Mouse (Mus musculus) duodenum, adult 2 months (tissue): ENCODE measurements around the gene Hist2h2ac. TPM values are rescaled to one million over a fixed set of nuclear protein-coding genes. Genes with fewer than 3 reads are reported as not detected.

ENCODE experiments used
- polyA plus RNA-seq: library from polyadenylated mRNA; depleted of rRNA; stranded (reverse); fragments of >200 nt; gene quantifications from 2 replicates; pipeline ENCODE4 v1.2.3, GENCODE M21; 2012; ENCODE audit warnings: low replicate concordance; rRNA removed

Hist2h2ac gene
- polyA plus RNA-seq, 1 experiment: 30.0 TPM

Other genes with a start within 250 kb of the Hist2h2ac start
- gene Plekho1, start 224.9 kb downstream of the Hist2h2ac start, polyA plus RNA-seq: 21.7 and 26.9 TPM in 2 replicates
- 3.6 and 4.1 TPM in 2 replicates for gene Vps45, start 162.4 kb downstream of the Hist2h2ac start, polyA plus RNA-seq
- 7.5 and 20.3 TPM in 2 replicates for gene Otud7b, start 116.4 kb downstream of the Hist2h2ac start, polyA plus RNA-seq
- gene Mtmr11, start 58.9 kb downstream of the Hist2h2ac start, polyA plus RNA-seq: 2.7 and 32.2 TPM in 2 replicates
- gene Sf3b4, start 48.5 kb downstream of the Hist2h2ac start, polyA plus RNA-seq: 79.0 and 100 TPM in 2 replicates
- 0.68 and 1.5 TPM in 2 replicates for gene Sv2a, start 39.7 kb downstream of the Hist2h2ac start, polyA plus RNA-seq
- gene Bola1, start 1.2 kb downstream of the Hist2h2ac start, polyA plus RNA-seq: 60.0 and 61.3 TPM in 2 replicates
- gene Hist2h2ab, start 1.0 kb downstream of the Hist2h2ac start, polyA plus RNA-seq: 3.2 and 7.6 TPM in 2 replicates
- gene Hist2h2be, start 239 bp upstream of the Hist2h2ac start, polyA plus RNA-seq: 0.78 and 2.3 TPM in 2 replicates
- 85.3 and 136 TPM in 2 replicates for gene Hist2h3c2, start 18.2 kb upstream of the Hist2h2ac start, polyA plus RNA-seq
- gene Hist2h2aa2, start 19.4 kb upstream of the Hist2h2ac start, polyA plus RNA-seq: 228 and 312 TPM in 2 replicates
- 143 and 423 TPM in 2 replicates for gene Hist2h2aa1, start 24.6 kb upstream of the Hist2h2ac start, polyA plus RNA-seq
- gene Hist2h3c1, start 25.8 kb upstream of the Hist2h2ac start, polyA plus RNA-seq: not detected in 2 replicates
- 4.0 and 4.7 TPM in 2 replicates for gene Hist2h4, start 42.4 kb upstream of the Hist2h2ac start, polyA plus RNA-seq
- gene Hist2h3b, start 47.8 kb upstream of the Hist2h2ac start, polyA plus RNA-seq: 67.4 and 121 TPM in 2 replicates
- gene Hist2h2bb, start 48.9 kb upstream of the Hist2h2ac start, polyA plus RNA-seq: 3.7 and 9.2 TPM in 2 replicates
- gene Fcgr1, start 73.1 kb upstream of the Hist2h2ac start, polyA plus RNA-seq: 0.86 and 1.4 TPM in 2 replicates
- not detected in 2 replicates for gene BC107364, start 231.4 kb upstream of the Hist2h2ac start, polyA plus RNA-seq